Mouse (Mus musculus): ENCODE data around the gene Rcc2.

The Rcc2 gene

DNA sequence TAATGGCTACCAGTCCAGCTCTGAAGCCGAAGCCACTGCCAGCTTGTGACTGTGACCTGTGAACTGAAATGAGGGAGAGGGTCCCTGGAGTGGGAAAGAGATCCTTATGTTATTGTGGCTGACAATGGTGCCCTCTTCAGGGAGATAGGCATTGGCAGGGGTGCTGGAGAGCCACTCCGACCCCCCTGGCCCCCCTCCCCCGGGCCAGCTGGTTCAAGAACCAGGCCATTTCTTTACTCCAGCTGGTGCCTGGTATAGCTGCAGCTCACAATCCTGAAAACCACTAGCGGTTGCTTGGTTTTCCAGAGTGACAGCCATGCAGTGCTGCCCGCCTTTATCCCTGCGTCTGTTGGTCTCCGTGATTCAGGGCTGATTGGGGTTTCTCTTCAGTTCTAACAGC, 8.8 kb downstream of the Rcc2 start:
- in situ Hi-C loops (cut with MboI, MseI) = loop anchor here (10.0 to 25.0 kb wide), 2 partner anchors 1272 to 1514 kb away; partner anchors contain the start of gene Capzb

DNA sequence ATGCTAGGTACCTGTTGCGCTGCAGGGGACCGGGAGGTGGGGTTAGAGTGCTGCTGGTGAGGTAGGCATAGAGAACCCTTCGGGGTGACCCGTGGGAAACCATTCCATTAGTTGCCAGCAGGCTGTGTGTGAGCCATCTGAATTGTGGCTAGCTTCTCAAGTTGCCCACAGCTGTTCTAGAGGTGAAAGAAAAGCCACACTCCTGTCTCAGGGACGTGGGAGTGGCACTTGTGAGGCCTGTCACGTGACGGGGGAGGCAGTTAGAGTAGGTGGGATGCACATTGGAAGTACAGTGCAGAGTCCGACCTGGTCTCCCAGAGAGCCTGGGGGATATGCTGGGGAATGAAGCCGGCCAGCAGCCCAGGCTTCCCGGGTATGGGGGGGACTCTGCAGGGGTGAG, 9.3 kb downstream of the Rcc2 start:
- in situ Hi-C loops (cut with MboI, MseI) = loop anchor here (5.0 to 25.0 kb wide), 4 partner anchors 32 to 1515 kb away; partner anchors contain the start of gene Capzb

DNA sequence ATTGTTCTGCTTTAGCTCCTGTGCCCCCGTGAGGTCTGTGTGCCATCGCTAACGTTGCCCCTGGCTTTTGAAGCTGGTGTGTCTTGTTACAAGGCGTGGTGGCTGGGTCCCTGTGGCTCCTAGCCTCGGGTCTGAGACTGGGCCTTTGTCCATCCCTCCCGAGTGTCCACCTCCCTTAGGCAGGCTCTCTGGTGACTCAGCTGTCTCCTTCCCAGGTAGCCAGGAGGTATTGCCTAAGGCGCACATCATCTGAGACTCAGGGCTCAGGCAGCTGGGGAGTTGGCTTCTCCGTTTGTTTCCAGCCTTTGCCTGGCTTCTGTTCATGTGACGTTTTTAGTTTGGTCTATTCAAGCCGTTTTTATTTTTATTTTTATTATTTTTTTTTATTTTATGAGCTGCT, 10.4 kb downstream of the Rcc2 start:
- in situ Hi-C loops (cut with MboI, MseI) = loop anchor here (5.0 to 25.0 kb wide), 3 partner anchors 33 to 1273 kb away; no protein-coding TSS in a partner anchor

DNA sequence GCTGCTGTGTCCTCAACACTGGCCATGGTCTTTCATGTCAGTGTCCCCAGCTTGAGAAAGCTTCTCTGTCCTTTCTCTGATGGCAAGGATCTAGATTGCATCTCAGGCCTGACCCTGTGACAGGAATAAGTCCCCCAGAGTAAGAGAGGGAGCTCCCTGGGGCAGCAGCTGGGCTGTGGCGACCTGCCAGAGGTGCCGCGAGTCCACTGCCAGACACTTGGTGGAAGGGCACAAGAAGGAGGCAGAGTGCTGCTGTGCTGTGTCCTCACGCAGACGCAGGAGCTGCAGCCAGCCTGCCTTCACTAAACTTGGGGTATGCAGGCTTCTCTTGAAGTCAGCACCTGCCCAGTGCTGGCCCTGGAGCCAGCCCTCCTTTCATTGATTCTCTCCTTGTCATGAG, 11.0 kb downstream of the Rcc2 start:
- in situ Hi-C loops (cut with MboI, MseI) = loop anchor here (5.0 to 25.0 kb wide), 3 partner anchors 34 to 1274 kb away; no protein-coding TSS in a partner anchor

DNA sequence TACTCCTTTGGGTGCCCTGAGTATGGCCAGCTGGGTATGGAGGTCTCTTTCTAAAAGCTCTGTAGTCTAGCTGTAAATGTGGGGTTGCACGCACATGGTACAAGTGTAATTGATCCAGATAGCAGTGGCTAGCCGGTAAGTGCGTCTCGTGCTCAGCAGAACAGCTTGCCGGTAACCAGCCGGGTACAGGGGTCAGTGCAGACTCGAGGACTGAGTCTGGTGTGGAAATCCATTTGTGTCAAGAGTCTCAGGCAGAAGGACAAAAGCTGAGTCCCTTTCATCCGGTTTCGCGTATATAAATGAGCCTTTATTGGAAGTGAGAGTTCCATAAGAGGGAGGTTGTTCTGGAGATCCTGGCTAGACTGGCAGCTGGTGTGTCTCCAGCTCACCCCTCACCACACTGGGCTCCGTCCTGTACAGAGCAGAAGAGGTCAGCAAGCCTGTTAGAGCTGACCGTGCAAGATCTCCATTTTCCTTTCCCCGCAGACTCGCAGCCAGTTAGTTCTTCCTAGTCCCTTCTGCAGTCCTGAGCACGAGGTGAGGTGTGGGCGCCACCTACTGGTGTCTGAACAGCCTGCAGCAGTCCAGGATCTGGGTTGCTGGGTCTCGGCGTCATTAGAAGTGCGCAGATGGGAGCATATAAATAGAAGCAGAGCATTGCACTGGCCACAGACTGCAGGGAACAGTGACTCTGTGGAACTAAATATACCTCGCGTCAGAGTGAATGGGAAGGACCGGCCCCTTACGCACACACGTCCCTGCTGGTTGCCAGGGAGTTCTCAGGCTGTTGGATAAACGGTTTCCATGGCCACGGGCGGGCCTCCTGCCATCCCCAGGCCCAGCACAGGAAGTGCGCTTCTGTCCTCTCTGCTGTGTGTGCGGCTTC, 13.4 kb downstream of the Rcc2 start:
- in situ Hi-C loops (cut with MboI, MseI) = loop anchor here (5.0 to 25.0 kb wide), 3 partner anchors 36 to 1276 kb away; no protein-coding TSS in a partner anchor

DNA sequence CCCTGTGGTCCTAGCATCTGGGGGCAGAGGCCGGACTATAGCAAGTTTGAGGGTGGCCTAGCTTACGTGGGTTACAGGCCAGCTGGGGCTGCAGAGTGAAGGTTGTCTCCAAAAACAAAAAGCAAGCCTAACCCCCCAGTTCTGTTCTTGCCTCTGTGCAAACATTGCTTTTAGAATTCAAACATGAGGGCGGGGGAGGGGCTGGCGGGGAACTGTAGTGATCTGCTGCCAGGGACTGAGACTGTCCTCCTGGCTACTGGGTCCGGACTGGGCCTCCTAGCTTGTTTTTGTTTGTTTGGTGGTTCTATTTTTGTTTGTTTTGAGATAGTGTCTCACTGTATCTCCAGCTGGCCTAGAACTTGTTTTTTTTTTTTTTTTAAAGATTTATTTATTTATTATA, 14.2 kb downstream of the Rcc2 start:
- in situ Hi-C loops (cut with MboI, MseI) = loop anchor here (5.0 to 25.0 kb wide), 3 partner anchors 37 to 1277 kb away; no protein-coding TSS in a partner anchor

DNA sequence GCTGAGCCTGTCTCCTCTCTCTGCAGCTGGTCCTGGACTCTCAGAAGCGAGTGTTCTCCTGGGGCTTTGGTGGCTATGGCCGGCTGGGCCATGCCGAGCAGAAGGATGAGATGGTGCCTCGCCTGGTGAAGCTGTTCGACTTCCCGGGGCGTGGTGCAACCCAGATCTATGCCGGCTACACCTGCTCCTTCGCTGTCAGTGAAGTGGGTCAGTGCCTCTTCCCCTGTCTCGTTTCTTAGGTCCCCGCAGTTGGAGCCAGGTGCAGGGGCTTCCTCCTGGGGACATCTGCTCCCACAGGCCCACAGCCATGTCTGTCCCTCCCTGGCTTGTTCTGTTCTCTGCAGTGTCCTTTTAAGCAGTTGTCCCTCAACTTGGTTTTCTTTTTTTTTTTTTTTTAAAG, 16.7 kb downstream of the Rcc2 start:
- in situ Hi-C loops (cut with MboI, MseI) = loop anchor here (25.0 kb wide), 1 partner anchor 1280 kb away; no protein-coding TSS in a partner anchor

DNA sequence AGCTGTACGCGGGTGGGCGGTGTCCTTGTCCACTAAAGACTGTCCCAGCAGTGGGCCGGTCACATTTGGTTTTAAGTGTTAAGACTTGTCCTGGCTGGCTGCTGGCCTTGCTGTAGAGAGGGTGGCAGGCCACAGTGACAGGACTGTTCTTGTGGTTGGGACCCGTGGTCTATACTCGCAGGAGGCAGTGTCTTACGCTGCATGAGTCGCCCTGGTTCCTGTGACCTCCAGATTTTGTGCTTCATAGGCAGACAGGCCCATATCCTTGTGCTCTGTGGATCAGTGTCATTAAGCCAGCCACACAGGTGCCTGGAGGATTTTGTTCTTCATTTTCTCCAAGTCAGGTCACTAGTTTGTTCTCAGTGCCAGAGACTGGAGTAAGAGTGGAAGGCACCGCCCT, 18.1 kb downstream of the Rcc2 start:
- in situ Hi-C loops (cut with MboI, MseI) = loop anchor here (25.0 kb wide), 1 partner anchor 1281 kb away; no protein-coding TSS in a partner anchor

DNA sequence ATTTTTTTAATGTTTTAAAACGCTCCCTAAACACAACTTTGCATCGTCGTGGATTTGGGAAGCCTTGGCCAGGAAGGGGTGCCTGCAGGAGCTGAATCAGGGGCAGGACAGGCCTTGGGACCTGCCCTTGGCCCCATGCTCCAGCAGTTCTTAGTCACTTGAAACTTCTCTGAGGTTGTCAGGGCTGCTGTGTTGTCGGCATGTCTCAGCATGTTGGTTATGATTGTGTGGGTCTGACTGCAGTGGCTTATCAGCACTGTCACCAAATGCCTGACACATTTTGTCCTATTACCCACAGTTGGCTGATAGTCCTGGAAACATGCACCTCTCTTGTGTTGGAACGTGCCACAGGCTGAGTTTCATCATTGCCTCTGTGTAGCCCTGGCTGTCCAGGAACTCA, 19.8 kb downstream of the Rcc2 start:
- in situ Hi-C loops (cut with MboI, MseI) = loop anchor here (25.0 kb wide), 1 partner anchor 1283 kb away; no protein-coding TSS in a partner anchor

DNA sequence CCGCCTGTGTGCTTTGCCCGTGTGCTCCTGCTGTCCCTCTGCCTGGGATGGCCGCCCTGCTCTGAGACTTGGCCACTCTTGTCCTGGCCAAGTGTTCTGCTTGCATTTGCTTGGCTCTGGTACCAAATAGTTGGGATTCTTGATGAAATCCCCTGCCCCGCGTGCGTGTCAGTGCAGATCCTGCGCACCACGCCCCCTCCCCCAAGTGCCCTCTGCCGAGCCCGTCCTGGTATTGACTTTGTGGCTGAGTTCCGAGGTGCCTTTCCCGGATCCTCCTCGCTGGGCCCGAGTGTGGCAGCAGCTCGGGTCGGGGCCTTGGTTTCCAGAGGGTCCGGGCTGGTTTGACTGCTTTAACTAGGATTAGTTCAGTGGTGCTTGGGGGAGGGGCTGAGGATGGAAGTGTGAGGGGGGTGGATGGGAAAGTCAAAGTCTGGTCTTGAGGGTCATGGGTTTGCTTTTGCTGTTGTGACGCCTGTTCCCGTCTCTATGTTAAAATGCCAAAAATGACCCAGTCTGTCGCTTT, 21.7 kb downstream of the Rcc2 start:
- in situ Hi-C loops (cut with MboI, MseI) = loop anchor here (25.0 kb wide), 1 partner anchor 1285 kb away; no protein-coding TSS in a partner anchor

DNA sequence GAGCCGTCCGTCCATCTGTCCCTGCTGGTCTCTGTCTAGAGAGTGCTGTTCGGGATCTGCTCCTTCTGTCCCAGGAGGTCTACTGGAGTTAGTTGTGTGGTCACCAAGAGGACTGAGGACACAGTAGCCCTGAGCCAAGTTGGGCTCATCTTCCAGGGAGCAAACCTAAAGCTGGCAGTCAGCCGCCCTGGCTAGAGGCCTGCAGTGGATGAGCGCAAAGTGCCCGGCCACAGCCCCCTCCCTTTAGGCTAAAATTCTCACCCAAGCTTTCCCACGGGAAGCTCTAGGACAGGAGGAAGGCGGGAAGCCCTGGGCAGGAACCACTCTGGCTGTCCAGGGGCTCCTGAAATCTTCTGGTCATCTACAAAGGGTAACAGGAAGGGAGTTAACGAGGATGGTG, 22.4 kb downstream of the Rcc2 start:
- in situ Hi-C loops (cut with MboI, MseI) = loop anchor here (25.0 kb wide), 1 partner anchor 1285 kb away; no protein-coding TSS in a partner anchor

DNA sequence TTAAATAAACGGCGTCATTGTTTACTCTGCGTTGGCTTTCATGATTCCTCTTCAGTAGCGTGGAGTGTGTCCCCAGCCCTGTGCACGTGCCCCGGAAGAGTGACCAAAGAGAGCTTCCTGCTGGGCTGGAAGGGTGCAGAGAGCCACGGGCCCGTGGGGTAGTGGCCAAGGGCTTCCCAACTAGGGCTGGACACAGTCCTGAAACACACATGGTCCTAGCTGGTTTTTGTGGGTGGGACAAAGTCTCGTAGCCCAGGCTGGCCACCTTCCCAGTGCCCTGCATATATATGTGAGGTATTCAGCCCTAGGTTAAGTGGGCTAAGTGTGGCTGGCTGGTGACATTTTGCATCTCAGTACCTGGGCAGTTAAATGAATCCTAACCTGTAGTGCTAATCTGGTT, 22.9 kb downstream of the Rcc2 start:
- in situ Hi-C loops (cut with MboI, MseI) = loop anchor here (25.0 kb wide), 1 partner anchor 1286 kb away; no protein-coding TSS in a partner anchor

DNA sequence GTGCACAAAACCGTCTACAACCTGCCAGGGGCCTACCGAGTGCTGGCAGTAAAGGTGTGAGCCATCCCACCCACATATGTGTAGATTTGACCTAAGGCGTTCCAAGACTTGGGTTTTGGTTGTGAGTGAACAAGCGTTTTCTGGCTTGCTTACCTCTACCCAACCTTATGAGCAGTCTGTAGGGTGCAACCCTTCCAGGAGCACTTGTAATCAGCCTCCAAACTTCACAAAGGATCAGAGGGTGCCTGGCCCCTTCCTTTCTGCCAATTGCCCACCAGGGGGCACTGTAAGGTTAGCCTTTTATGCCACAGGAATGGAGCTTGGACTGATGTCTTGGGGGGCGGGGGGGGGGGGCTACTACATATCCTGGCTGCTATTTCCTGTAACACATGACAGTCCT, 23.5 kb downstream of the Rcc2 start:
- in situ Hi-C loops (cut with MboI, MseI) = loop anchor here (25.0 kb wide), 1 partner anchor 1286 kb away; no protein-coding TSS in a partner anchor

DNA sequence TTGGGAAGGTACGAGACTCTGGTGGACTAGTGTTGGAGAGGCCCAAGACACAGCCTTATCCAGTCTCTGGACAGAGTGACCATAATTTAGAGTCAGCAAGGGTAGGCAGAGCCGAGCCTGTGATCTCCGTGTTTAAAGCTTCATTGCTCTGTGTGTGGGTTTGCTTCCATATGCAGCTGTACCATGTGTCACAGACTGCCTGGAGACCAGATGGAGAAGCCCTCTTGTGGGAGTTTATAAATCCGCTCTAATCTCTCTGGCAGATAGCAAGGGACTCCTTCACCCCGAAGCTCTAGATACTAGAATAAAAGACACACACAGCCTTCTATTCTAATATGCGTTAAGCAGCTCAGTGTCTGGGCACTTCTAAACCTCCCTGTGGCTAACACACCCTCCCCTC, 24.4 kb downstream of the Rcc2 start:
- in situ Hi-C loops (cut with MboI, MseI) = loop anchor here (25.0 kb wide), 1 partner anchor 1287 kb away; no protein-coding TSS in a partner anchor

DNA sequence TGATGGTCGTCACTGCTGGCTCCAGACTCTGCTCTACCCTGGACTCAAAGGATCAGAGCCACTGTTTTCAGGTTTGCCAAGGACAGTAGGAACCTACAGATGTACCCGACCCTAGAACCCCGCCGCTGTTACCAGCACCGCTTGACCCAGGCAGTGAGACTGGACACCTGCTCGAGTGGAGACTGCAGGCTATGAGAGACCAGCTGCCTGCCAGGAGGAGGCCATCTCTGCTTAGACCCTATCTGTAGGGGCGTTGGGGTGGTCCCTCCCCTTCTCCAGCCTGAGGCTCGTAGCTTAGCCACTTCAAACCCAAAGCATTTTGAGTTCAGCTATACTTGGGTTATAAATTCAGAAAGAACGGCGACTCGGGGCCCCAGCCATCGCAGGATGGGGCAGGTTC, 26.6 kb downstream of the Rcc2 start:
- in situ Hi-C loops (cut with MboI, MseI) = no loop called here

DNA sequence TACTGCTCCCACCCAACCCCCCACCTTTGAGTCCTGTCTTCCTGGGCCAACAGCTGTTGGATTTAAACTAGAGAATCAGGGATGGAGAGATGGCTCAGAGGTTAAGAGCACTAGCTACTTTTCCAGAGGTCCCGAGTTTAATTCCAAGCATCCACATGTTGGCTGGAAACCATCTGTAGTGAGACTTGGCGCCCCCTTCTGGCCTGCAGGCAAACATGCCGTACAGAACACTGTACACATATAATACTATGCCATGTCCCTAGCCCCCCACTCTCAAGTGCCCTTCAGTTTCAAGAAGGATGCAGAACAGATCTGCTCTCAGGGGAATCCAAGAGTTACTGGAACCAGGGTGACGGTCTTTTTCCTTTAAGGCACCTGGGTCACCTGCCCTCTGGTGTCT, 31.3 kb downstream of the Rcc2 start:
- in situ Hi-C loops (cut with MboI, MseI) = no loop called here

DNA sequence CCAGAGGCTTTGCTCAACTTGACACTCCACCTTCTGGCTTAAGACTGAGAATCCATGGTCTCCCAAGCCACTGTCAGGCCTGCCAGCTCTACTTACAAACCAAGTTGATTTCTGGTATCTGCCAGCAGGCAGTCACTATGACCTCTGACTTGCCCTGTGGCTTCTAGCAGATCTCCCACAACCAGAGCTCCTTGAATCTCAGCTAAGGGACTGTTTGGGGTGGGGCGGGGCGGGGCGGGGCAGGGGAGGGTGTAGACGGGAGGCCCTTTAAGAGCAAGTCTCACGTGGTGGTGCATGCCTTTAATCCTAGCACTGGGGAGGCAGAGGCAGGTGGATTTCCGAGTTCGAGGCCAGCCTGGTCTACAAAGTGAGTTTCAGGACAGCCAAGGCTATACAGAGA, 32.5 kb downstream of the Rcc2 start:
- in situ Hi-C loops (cut with MboI, MseI) = no loop called here

DNA sequence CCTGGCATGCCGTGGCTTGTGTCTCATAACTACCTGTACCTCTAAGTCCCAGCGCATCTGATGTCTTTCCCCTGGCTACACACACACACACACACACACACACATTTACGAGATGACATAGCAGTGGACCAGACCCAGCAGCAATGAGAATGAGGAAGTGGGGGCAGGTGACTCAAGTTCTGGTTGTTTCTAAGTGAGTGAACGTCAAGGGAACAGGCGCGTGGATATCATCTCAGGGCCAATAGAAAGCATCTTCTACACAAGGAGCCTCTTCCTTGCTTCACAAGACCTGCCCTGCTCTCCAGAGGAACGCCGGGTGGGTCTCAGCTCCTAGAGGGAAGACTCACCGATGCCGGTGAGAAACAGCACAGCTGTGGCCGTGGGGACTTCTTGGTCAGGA, 40.3 kb downstream of the Rcc2 start:
- in situ Hi-C loops (cut with MboI, MseI) = no loop called here

DNA sequence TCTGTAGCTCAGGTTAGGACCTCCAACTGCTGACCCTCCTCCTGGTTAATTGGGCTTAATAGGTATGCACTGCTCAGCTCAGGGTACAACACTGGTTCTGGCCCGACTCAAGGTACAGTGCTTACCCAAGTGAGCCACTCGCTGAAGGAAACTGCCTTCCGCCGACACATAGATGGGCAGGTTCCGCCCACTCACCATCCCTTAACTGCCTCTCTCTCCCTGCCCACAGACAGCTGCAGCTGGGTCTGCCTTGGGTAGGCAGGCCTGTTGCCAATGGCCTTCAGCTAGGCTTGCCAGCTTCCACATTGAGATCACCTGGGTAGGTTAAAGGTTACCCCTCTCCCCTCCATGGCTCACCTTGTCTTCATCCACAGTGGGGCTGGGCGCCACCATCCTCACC, 41.1 kb downstream of the Rcc2 start:
- in situ Hi-C loops (cut with MboI, MseI) = no loop called here

DNA sequence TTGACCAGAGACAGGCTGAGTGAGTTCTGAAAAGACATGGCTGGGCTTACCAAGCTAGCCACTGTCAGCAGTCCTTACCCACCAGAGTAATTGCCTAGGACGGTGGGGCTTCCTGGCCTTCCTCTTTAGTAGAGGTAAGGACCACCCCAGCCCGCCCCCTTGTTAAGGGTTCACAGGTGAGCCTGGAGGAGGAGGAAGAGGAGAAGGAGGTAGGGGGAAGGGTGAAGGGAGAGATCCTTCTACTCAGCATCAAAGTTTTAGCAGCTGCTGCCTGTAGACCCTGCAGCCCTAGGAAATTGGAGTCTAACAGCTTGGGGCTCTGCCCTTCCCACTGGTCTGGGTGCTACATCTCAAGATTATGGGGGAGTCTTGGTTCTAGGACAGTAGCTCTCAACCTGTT, 42.2 kb downstream of the Rcc2 start, which contains the start of gene Padi6:
Gene Padi6, minus strand, starts transcription at position 101 of the 400 bp plus-strand sequence.
- in situ Hi-C loops (cut with MboI, MseI) = no loop called here

DNA sequence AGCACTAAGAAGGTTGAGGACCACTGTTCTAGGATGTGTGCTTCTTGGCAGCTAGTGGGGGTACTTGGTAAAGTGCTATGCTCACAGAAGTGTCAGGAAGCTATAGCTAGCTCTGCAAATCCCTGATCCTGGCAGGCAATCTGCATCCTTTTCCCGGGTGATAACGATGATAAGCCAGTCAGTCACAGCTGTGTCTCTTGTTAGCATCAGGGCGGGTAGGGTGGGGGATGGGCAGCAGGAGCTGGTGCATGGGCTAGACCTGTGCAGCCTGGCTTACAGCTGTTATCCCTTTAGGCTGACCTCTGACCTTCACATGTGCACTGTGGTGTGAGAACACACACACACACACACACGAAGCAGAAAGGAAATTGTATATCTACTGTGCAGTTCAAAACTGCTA, 42.7 kb downstream of the Rcc2 start:
- in situ Hi-C loops (cut with MboI, MseI) = no loop called here

DNA sequence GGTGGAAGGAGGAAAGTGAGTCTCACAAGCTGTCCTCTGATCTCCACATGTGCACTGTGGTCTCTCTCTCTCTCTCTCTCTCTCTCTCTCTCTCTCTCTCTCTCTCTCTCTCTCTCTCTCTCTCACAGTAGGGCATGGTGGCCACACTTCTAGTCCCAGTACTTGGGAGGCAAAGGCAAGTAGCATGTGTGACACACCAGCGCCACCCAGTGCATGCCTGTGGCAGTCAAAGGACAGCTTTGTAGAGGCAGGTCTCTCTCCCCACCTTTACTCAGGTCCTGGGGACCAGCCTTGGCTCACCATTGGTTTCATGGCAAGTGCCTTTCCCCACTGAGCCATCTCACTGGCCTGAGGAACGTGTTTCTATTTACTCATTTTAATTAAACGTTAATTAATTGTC, 44.3 kb downstream of the Rcc2 start:
- in situ Hi-C loops (cut with MboI, MseI) = no loop called here

All from regulatory T cell (primary cell).